Mouse (Mus musculus): ENCODE measurements around the gene Mesp2.

DNA sequence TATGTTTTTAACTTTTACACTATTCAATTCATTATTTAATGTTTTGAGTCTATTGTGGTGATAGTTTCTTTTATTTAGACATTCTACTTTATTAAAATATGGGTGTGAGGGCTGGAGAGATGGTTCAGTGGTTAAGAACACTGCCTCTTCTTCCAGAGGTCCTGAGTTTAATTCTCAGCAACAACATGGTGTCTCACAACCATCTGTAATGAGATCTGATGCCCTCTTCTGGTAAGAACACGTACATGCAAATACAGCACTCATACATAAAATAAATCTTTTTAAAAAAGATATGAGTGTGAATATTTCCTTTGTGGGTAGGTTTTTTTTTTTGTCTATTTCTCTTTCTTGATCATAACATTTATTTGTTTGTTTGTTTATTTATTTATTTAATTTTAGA lies 44.5 kb upstream of the Mesp2 start:
- no peak for TF ChIP-seq CTCF (conservative IDR thresholded peaks at IDR 0.05; ENCODE audit: insufficient read depth, insufficient read length, low read depth, low read length)
- TF ChIP-seq POLR2A (IDR thresholded peaks at IDR 0.05; ENCODE audit: low read depth, low read length): no peak
